Mouse (Mus musculus) brain, embryonic 14.5 days (tissue): ENCODE measurements around the gene Rgs8.

Experiments used
- CTCF ChIP-seq: fragments of 200-500 bp; IDR thresholded peaks from 2 replicates; pipeline ENCODE4 v1.5.1; 2012; ENCODE audit warnings: inconsistent platforms, mild to moderate bottlenecking, moderate library complexity, borderline replicate concordance; ENCODE audit not compliant: insufficient read depth, insufficient read length; ENCODE audit errors: extremely low read depth
- POLR2A ChIP-seq: fragments of 200-500 bp; IDR thresholded peaks from 2 replicates; pipeline ENCODE4 v1.6.1; 2012; ENCODE audit warnings: mild to moderate bottlenecking, inconsistent platforms, borderline replicate concordance; ENCODE audit not compliant: poor library complexity, insufficient read depth, insufficient read length, severe bottlenecking; ENCODE audit errors: extremely low read depth

DNA sequence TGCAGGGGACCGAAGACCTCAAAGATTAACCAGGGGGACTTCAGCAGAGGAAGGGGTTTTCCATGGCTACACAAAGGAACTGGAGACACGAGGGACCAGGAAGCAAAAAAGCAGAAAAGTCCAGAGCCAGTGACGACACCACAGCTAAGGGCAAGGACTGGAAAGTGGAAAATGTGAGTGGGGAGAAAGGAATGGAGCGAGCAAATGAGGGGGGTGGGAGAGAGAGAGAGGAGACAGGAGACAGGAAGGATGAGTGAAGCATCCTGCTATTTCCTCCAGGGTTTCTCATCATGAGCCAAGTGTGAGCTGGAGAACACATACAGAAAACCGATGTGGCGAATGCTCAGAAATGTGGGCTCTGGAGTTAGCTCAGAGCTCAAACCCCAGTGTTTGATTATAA is 83.3 kb downstream of the Rgs8 start:
- TF ChIP-seq CTCF (no peak), POLR2A (no peak)
